Mouse (Mus musculus) liver, adult 10 weeks (tissue): ENCODE data around the gene Mst1r. TPM values are rescaled to one million over a fixed set of nuclear protein-coding genes. Genes with fewer than 3 reads are reported as not detected.

Experiments
- polyA plus RNA-seq: library from polyadenylated mRNA; stranded (reverse); fragments of 350-450 nt; fragmentation: Illumina TruSeq; extraction: RNeasy Lipid Tissue Mini Kit (QIAGEN cat#74804); gene quantifications from one replicate; pipeline ENCODE4 v1.2.3, GENCODE M21; 2014; ENCODE audit warnings: low read depth, low replicate concordance

Gene Mst1r
- polyA plus RNA-seq, result not detected

DNA sequence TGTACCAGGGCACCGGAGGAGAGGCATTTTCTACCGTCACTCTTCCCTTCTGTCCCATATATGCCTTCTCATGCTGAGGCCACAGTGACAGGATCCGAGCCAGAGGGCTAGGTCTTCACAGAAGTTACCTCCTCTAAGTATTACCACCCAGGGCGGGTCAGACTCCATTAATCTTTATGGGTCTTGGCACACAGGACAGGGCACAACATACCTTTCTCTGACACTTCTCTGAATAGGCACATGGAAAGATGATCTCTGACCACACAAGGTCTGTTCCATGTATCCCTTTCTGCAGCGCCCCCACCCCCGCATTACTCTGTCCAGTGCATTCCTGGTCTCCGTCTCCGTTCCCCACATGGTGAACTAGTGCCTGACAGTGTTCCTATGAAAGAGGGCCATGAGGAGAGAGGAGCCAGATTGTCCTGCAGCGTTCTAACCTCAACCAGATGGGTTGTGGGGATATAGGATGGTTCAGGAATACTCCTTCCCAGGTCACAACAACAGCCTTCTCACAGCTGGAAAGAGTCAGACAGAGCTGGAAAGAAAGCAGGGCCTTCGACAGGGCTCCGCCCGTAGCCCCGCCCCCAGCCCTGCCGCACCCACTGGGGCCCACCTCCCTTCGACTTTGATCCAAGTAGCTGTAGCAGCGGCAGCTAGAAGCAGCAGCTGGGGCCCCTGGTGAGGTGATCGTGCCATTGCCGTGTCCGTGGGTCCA lies at the start of gene Mst1r:
Mst1r (plus strand) TSS at position 622 of the 715 bp plus-strand sequence.

GRCm38 (mm10) chr9:107873137-107873536 lies 33.5 kb upstream of the Mst1r start, which contains the start of gene Rbm6:
Rbm6 (minus strand) TSS chr9:107873237.

DNA sequence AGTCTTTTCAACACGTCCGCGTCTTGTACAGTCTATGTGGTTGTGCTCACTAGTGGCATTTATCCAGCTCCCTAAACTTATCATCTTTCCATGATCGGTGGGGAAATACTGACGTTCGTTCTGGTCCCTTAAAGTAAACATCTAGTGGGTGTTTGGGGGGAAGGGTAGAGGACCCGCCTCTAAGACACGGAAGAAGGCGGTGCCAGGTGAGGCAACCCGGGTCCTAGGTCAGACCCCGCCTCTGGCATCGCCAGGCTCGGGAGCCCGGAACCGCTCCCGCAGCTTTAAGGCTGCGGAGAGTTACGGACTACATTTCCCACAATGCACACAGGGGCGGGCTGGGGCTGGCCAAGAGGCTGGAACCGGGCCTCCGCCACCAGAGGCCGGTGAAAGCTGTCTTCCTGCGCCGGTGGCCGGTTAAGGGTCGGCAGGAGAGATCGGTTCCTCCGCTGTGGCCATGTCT lies 18.8 kb upstream of the Mst1r start, which contains the start of gene Mon1a:
Mon1a (plus strand) TSS at position 348 of the 463 bp plus-strand sequence.

GRCm38 (mm10) chr9:107928169-107928568 lies 21.5 kb downstream of the Mst1r start, which contains the start of gene Actl11:
Actl11 (plus strand) TSS chr9:107928469.

GRCm38 (mm10) chr9:107935374-107935773 lies 28.7 kb downstream of the Mst1r start, which contains the start of gene Camkv:
Camkv (plus strand) TSS chr9:107935674.

GRCm38 (mm10) chr9:107949922-107950235 lies 43.2 kb downstream of the Mst1r start, which contains the start of gene Traip:
Traip (plus strand) TSS chr9:107950136.

Other genes with a start within 250 kb of the Mst1r start
- gene Slc38a3, start 237.3 kb upstream of the Mst1r start, polyA plus RNA-seq, result 104 TPM
- gene Gnat1, start 227.2 kb upstream of the Mst1r start, polyA plus RNA-seq, result 0.16 TPM
- 0.56 TPM for gene Sema3f, start 196.4 kb upstream of the Mst1r start, polyA plus RNA-seq
- gene Rbm5, start 135.9 kb upstream of the Mst1r start, polyA plus RNA-seq, result 54.1 TPM
- 42.4 TPM for gene Rbm6, start 33.6 kb upstream of the Mst1r start, polyA plus RNA-seq
- gene Mon1a, start 18.7 kb upstream of the Mst1r start, polyA plus RNA-seq, result 0.37 TPM
- gene Actl11, start 21.6 kb downstream of the Mst1r start, polyA plus RNA-seq, result not detected
- gene Camkv, start 28.8 kb downstream of the Mst1r start, polyA plus RNA-seq, result not detected
- 0.13 TPM for gene Traip, start 43.3 kb downstream of the Mst1r start, polyA plus RNA-seq
- 1.1 TPM for gene Uba7, start 68.6 kb downstream of the Mst1r start, polyA plus RNA-seq
- not detected for gene Gm20661, start 76.2 kb downstream of the Mst1r start, polyA plus RNA-seq
- not detected for gene Inka1, start 79.0 kb downstream of the Mst1r start, polyA plus RNA-seq
- not detected for gene Cdhr4, start 85.6 kb downstream of the Mst1r start, polyA plus RNA-seq
- not detected for gene Gm20662, start 89.5 kb downstream of the Mst1r start, polyA plus RNA-seq
- 24.5 TPM for gene Ip6k1, start 95.6 kb downstream of the Mst1r start, polyA plus RNA-seq
- gene Gmppb, start 142.4 kb downstream of the Mst1r start, polyA plus RNA-seq, result 2.0 TPM
- gene Amigo3, start 146.3 kb downstream of the Mst1r start, polyA plus RNA-seq, result not detected
- gene Mst1, start 173.6 kb downstream of the Mst1r start, polyA plus RNA-seq, result 9.9 TPM
- gene Rnf123, start 176.5 kb downstream of the Mst1r start, polyA plus RNA-seq, result 1.7 TPM
- gene Apeh, start 187.7 kb downstream of the Mst1r start, polyA plus RNA-seq, result 28.2 TPM